Mouse (Mus musculus) cerebellum, adult 2 months (tissue): ENCODE measurements around the gene Cacna2d3. TPM values are rescaled to one million over a fixed set of nuclear protein-coding genes. Genes with fewer than 3 reads are reported as not detected.

Source experiments
- DNase-seq, 2 experiments: peaks; one replicate each; pipeline ENCODE4 v3.0.0; 2021
- H3K27ac ChIP-seq: fragments of 200-500 bp; 2 replicates; pipeline ENCODE4 v1.5.1; 2012; ENCODE audit warnings: low read length, control low read depth, inconsistent platforms; ENCODE audit not compliant: insufficient read depth
- H3K27me3 ChIP-seq: fragments of 200-500 bp; 2 replicates; pipeline ENCODE4 v1.6.1; 2012; ENCODE audit warnings: inconsistent platforms, mild to moderate bottlenecking, low read length, moderate library complexity; ENCODE audit not compliant: control insufficient read depth, insufficient read depth
- H3K4me1 ChIP-seq: fragments of 200-500 bp; 2 replicates; pipeline ENCODE4 v1.6.1; 2011; ENCODE audit warnings: low read length; ENCODE audit not compliant: control insufficient read depth, insufficient read depth
- H3K4me3 ChIP-seq: fragments of 200-500 bp; replicated peaks from 2 replicates; pipeline ENCODE3; 2011; ENCODE audit warnings: mild to moderate bottlenecking, low read depth, low read length, control low read depth; ENCODE audit not compliant: insufficient read depth
- CTCF ChIP-seq: fragments of 200-500 bp; IDR thresholded peaks from 2 replicates; pipeline ENCODE4 v1.5.1; 2011; ENCODE audit warnings: low read depth, mild to moderate bottlenecking, control low read depth, low read length, moderate library complexity, borderline replicate concordance; ENCODE audit not compliant: insufficient read depth
- POLR2A ChIP-seq: fragments of 200-500 bp; IDR thresholded peaks from 2 replicates; pipeline ENCODE4 v1.6.1; 2011; ENCODE audit warnings: low read length, control low read depth, borderline replicate concordance; ENCODE audit not compliant: insufficient read depth
- WGBS: fragments of 180-500 bp; shearing (Covaris S2); methylation state at CpG from one replicate; pipeline ENCODE4 v1.1.7; 2018; 5-methylcytosine and 5-hydroxymethylcytosine counted together
- polyA plus RNA-seq: library from polyadenylated mRNA; depleted of rRNA; stranded (reverse); fragments of >200 nt; gene quantifications from 2 replicates; pipeline ENCODE4 v1.2.3, GENCODE M21; 2012

Gene Cacna2d3
- polyA plus RNA-seq, 1 experiment: 40.3 TPM

- 52% methylated on average over 5 of the region's 5 CpGs for WGBS
- TF ChIP-seq POLR2A (no peak), CTCF (no peak)
- Histone ChIP-seq H3K27me3 (no peaks in the 10 kb centered on the region), H3K27ac (no peak overlapping the region), H3K4me3 (no peak overlapping the region), H3K4me1 (peaks cover 8% of the 10 kb centered on the region; the same call in 1 of the 2 replicates)
- DNase-seq: peak in 1 of 2 experiments; percentile 52
Observed at GRCm38 (mm10) chr14:29433076-29433714, 288.5 kb downstream of the Cacna2d3 start.

- Histone ChIP-seq H3K4me3 (no peak overlapping the region), H3K27ac (no peak overlapping the region), H3K4me1 (peaks cover 8% of the 10 kb centered on the region; the same call in 1 of the 2 replicates), H3K27me3 (no peaks in the 10 kb centered on the region)
- DNase-seq: no peak
- WGBS: 83% methylated on average over 2 of the region's 2 CpGs
- TF ChIP-seq POLR2A (no peak), CTCF (no peak)
Observed at GRCm38 (mm10) chr14:29429788-29430187, 291.9 kb downstream of the Cacna2d3 start.

- DNase-seq: no peak
- WGBS: 90% methylated on average over 3 of the region's 3 CpGs
Observed at GRCm38 (mm10) chr14:29425666-29426065, 296.0 kb downstream of the Cacna2d3 start.

GRCm38 (mm10) chr14:29425208-29425607 is 296.5 kb downstream of the Cacna2d3 start:
- no peaks in the 10 kb centered on the region for H3K27me3 ChIP-seq
- H3K27ac ChIP-seq: no peak overlapping the region; the same call in 1 of the 2 replicates
- H3K4me3 ChIP-seq: no peak overlapping the region
- WGBS: 89% methylated on average over 3 of the region's 3 CpGs
- no peaks in the 10 kb centered on the region; the same call in 1 of the 2 replicates for H3K4me1 ChIP-seq
- no peak for TF ChIP-seq CTCF
- TF ChIP-seq POLR2A: no peak
- no peak for DNase-seq

More at GRCm38 (mm10) chr14:29425666-29426065, 296.0 kb downstream of the Cacna2d3 start:
- TF ChIP-seq CTCF (no peak), POLR2A (no peak)
- H3K4me3 ChIP-seq: no peak overlapping the region
- H3K27ac ChIP-seq: no peak overlapping the region
- no peaks in the 10 kb centered on the region; the same call in 1 of the 2 replicates for H3K4me1 ChIP-seq
- H3K27me3 ChIP-seq: no peaks in the 10 kb centered on the region

GRCm38 (mm10) chr14:29405878-29406165 is 315.8 kb downstream of the Cacna2d3 start:
- 0 out of 2 replicates have a peak, but pooled peaks cover 2% of the 10 kb centered on the region for H3K4me1 ChIP-seq
- no peak for TF ChIP-seq POLR2A
- DNase-seq: no peak
- H3K4me3 ChIP-seq: no peak overlapping the region
- WGBS: 56% methylated on average over 2 of the region's 2 CpGs
- no peaks in the 10 kb centered on the region for H3K27me3 ChIP-seq
- no peak overlapping the region for H3K27ac ChIP-seq

- Histone ChIP-seq H3K27ac (no peak overlapping the region), H3K4me1 (0 out of 2 replicates have a peak, but pooled peaks cover 2% of the 10 kb centered on the region), H3K27me3 (no peaks in the 10 kb centered on the region), H3K4me3 (no peak overlapping the region)
- whole genome bisulfite sequencing: 59% methylated on average over 8 of the region's 8 CpGs
- TF ChIP-seq POLR2A (no peak), CTCF (no peak)
- DNase-seq: no peak
Observed at GRCm38 (mm10) chr14:29405125-29405877, 316.4 kb downstream of the Cacna2d3 start.

GRCm38 (mm10) chr14:29403849-29404808 is 317.5 kb downstream of the Cacna2d3 start:
- WGBS: 77% methylated on average over 8 of the region's 8 CpGs
- Histone ChIP-seq H3K4me1 (0 out of 2 replicates have a peak, but pooled peaks cover 2% of the 10 kb centered on the region), H3K27ac (no peak overlapping the region), H3K27me3 (no peaks in the 10 kb centered on the region), H3K4me3 (no peak overlapping the region)
- no peak for DNase-seq
- TF ChIP-seq CTCF (no peak), POLR2A (no peak)
